Mouse (Mus musculus) liver, postnatal 0 days (tissue): ENCODE results near the gene Slc38a9. TPM values are rescaled to one million over a fixed set of nuclear protein-coding genes. Genes with fewer than 3 reads are reported as not detected.

Source experiments
- ATAC-seq: fragments of 200-750 bp; cut with Nextera tagmentation; 2 replicates; pipeline ENCODE4 v1.8.0; 2017; ENCODE audit warnings: mild to moderate bottlenecking, moderate library complexity
- DNase-seq: peaks from one replicate; pipeline ENCODE4 v3.0.0-alpha.2; 2016
- H3K27ac ChIP-seq: fragments of 300-500 bp; sonication (generic); 2 replicates; pipeline ENCODE4 v1.5.1; 2014; ENCODE audit warnings: antibody characterized with exemption, moderate library complexity, mild to moderate bottlenecking, low read depth
- H3K27me3 ChIP-seq: fragments of 300-500 bp; sonication (generic); 2 replicates; pipeline ENCODE4 v1.6.1; 2014; ENCODE audit warnings: low read length, control low read depth, mixed read lengths; ENCODE audit not compliant: insufficient read depth
- H3K36me3 ChIP-seq: fragments of 300-500 bp; sonication (generic); replicated peaks from 2 replicates; pipeline ENCODE4 v1.6.1; 2014; ENCODE audit warnings: mild to moderate bottlenecking, control low read depth, low read length, moderate library complexity, mixed read lengths; ENCODE audit not compliant: insufficient read depth
- H3K4me1 ChIP-seq: fragments of 300-500 bp; sonication (generic); 2 replicates; pipeline ENCODE4 v1.6.1; 2014; ENCODE audit warnings: antibody characterized with exemption, mild to moderate bottlenecking, control low read depth; ENCODE audit not compliant: insufficient read depth
- H3K4me2 ChIP-seq: fragments of 300-500 bp; sonication (generic); 2 replicates; pipeline ENCODE4 v1.6.1; 2014; ENCODE audit warnings: low read depth, mild to moderate bottlenecking, low read length, moderate library complexity, mixed read lengths
- H3K4me3 ChIP-seq: fragments of 300-500 bp; sonication (generic); 2 replicates; pipeline ENCODE4 v1.5.1; 2014; ENCODE audit warnings: low read depth, low read length
- H3K9ac ChIP-seq: fragments of 300-500 bp; sonication (generic); replicated peaks from 2 replicates; pipeline ENCODE4 v1.6.1; 2014; ENCODE audit warnings: mild to moderate bottlenecking, moderate library complexity
- H3K9me3 ChIP-seq: fragments of 300-500 bp; sonication (generic); 2 replicates; pipeline ENCODE4 v1.6.1; 2016; ENCODE audit warnings: mild to moderate bottlenecking, control low read depth, low read length, mixed read lengths
- CTCF ChIP-seq: sonication (generic); IDR thresholded peaks from 2 replicates; pipeline ENCODE4 v1.5.1; 2016; ENCODE audit warnings: antibody characterized with exemption, low read depth
- EP300 ChIP-seq: IDR thresholded peaks from 2 replicates; pipeline ENCODE4 v1.6.1; 2016; ENCODE audit warnings: antibody characterized with exemption, low read depth, mild to moderate bottlenecking
- WGBS: fragments of 180-500 bp; shearing (Covaris S2); extraction: QIAGEN DNeasy Blood & Tissue Kit; methylation state at CpG from one replicate; pipeline ENCODE4 v1.1.7; 2014; ENCODE audit not compliant: insufficient replicate concordance; 5-methylcytosine and 5-hydroxymethylcytosine counted together
- polyA plus RNA-seq: library from polyadenylated mRNA; unstranded; fragments of >200 nt; fragmentation: Nextera tagmentation; extraction: Ambion mirVana; gene quantifications from 2 replicates; pipeline ENCODE4 v1.2.1, GENCODE M21; 2015

The Slc38a9 gene
- polyA plus RNA-seq, 1 experiment from 2014 or later, result 11.9 TPM

DNA sequence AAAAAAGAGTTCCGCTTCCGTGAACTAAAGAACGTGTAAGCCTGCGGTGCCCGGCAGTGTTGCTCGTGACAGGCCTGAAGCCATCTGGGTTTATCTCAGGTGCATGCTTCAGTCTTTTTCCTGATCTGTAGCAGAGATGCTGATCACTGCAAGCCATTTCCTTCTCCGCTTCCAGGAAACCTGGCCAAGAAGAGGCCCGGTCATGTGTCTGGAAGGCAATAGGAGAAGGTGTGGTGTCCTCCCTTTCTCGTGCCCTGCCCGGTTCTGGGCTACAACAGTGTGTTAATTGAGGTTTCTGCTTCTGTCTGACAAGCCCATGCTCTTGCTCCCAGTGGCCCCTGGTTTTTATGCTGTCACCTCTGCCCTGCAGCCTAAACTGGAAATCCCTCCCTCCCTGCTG lies 115.3 kb downstream of the Slc38a9 start:
- TF ChIP-seq CTCF, result no peak
- no peak for TF ChIP-seq EP300
- 80% methylated on average over 10 of the region's 10 CpGs for WGBS
- Histone ChIP-seq H3K4me3 (no peak overlapping the region), H3K9ac (no peak overlapping the region), H3K4me1 (peaks cover under 1% of the 10 kb centered on the region; the same call in 1 of the 2 replicates), H3K36me3 (no peaks in the 10 kb centered on the region), H3K27me3 (no peaks in the 10 kb centered on the region), H3K27ac (no peak overlapping the region), H3K9me3 (no peaks in the 10 kb centered on the region), H3K4me2 (no peak overlapping the region)
- DNase-seq (no peak), ATAC-seq (no peak)

DNA sequence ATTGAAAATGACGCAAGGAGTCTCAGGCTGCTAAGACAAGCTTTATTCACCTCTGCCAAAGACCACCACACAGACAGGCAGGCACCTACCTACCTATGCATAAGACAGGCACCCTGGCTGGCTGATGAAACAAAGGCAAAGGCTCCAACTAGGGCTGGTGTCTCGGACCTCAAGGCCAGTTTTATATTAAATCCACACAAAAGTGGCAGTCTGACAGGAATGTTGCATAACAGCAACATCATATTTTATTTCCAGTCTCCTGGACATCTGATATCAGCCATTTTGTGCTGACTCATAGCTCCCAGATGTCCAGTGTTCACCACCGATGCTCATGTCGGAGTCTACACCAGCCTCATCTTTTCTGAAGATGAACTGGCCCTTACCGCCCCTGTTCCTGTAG lies 117.9 kb downstream of the Slc38a9 start:
- H3K36me3 ChIP-seq, result no peaks in the 10 kb centered on the region
- H3K27ac ChIP-seq, result no peak overlapping the region
- 87% methylated on average over 5 of the region's 5 CpGs for WGBS
- H3K9me3 ChIP-seq, result no peaks in the 10 kb centered on the region
- H3K9ac ChIP-seq, result no peak overlapping the region
- H3K4me3 ChIP-seq, result no peak overlapping the region
- ATAC-seq, result no peak
- H3K4me1 ChIP-seq, result no peaks in the 10 kb centered on the region
- no peaks in the 10 kb centered on the region for H3K27me3 ChIP-seq
- H3K4me2 ChIP-seq, result no peak overlapping the region
- TF ChIP-seq CTCF, result no peak
- TF ChIP-seq EP300, result no peak
- no peak for DNase-seq

DNA sequence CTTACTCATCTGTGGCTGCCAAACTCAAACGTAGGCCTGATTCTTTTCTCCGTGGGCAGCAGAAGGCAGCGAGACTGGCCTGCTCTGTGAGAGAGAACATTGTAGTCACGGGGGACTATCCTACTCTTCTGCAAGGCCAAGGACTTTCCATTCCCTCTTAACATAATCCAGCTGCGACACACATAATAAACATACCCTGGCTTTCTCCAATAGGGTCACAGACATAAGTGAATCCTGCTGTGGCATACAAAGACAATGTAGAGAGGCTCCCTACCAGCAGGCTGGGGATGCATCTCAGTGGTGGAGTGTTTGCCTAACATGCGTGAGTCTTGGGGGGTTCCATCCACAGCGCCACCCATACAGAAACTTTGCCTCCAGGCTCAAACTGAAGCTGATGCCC lies 124.8 kb downstream of the Slc38a9 start:
- ATAC-seq (no peak), DNase-seq (no peak)
- H3K9me3 ChIP-seq, result no peaks in the 10 kb centered on the region
- no peak overlapping the region for H3K4me2 ChIP-seq
- no peak overlapping the region for H3K27ac ChIP-seq
- no peaks in the 10 kb centered on the region for H3K27me3 ChIP-seq
- TF ChIP-seq EP300 (no peak), CTCF (no peak)
- no peak overlapping the region for H3K9ac ChIP-seq
- H3K36me3 ChIP-seq, result no peaks in the 10 kb centered on the region
- no peaks in the 10 kb centered on the region for H3K4me1 ChIP-seq
- no peak overlapping the region for H3K4me3 ChIP-seq
- 81% methylated on average over 7 of the region's 7 CpGs for WGBS

GRCm38 (mm10) chr13:112786142-112786541 lies 125.6 kb downstream of the Slc38a9 start:
- no peaks in the 10 kb centered on the region; the same call in 1 of the 2 replicates for H3K4me1 ChIP-seq
- DNase-seq, result no peak
- H3K36me3 ChIP-seq, result no peaks in the 10 kb centered on the region
- WGBS, result 45% methylated on average over 3 of the region's 3 CpGs
- H3K9me3 ChIP-seq, result no peaks in the 10 kb centered on the region
- no peak overlapping the region for H3K27ac ChIP-seq
- no peak for ATAC-seq
- no peak overlapping the region for H3K4me3 ChIP-seq
- H3K27me3 ChIP-seq, result no peaks in the 10 kb centered on the region
- TF ChIP-seq CTCF, result no peak
- no peak for TF ChIP-seq EP300
- no peak overlapping the region for H3K9ac ChIP-seq
- no peak overlapping the region for H3K4me2 ChIP-seq

- 70% methylated on average over 10 of the region's 10 CpGs for WGBS
- Histone ChIP-seq H3K9me3 (no peaks in the 10 kb centered on the region), H3K4me3 (no peak overlapping the region), H3K9ac (no peak overlapping the region), H3K27ac (no peak overlapping the region), H3K27me3 (no peaks in the 10 kb centered on the region), H3K4me1 (no peaks in the 10 kb centered on the region; the same call in 1 of the 2 replicates), H3K36me3 (no peaks in the 10 kb centered on the region), H3K4me2 (no peak overlapping the region)
- ATAC-seq, result no peak
- no peak for TF ChIP-seq CTCF
- TF ChIP-seq EP300, result no peak
- DNase-seq, result no peak
Measured at GRCm38 (mm10) chr13:112786942-112787533, 126.5 kb downstream of the Slc38a9 start.

Other genes with a start within 250 kb of the Slc38a9 start
- gene Il6st, start 196.7 kb upstream of the Slc38a9 start, polyA plus RNA-seq, result 7.9 and 11.7 TPM in 2 replicates
- 0.06 and 0.11 TPM in 2 replicates for gene Il31ra, start 66.4 kb upstream of the Slc38a9 start, polyA plus RNA-seq
- gene Ddx4, start 8.3 kb upstream of the Slc38a9 start, polyA plus RNA-seq, result 0.09 and 0.14 TPM in 2 replicates
- 44.6 and 55.4 TPM in 2 replicates for gene Plpp1, start 140.0 kb downstream of the Slc38a9 start, polyA plus RNA-seq